Mouse (Mus musculus): ENCODE data around the gene Gm20388. TPM values are rescaled to one million over a fixed set of nuclear protein-coding genes. Genes with fewer than 3 reads are reported as not detected.
"Not testable (repeated sequence)": the region's sequence is repeated elsewhere in the genome, so short reads cannot be mapped to it uniquely, and the experiment has no call there.

Gm20388 gene
- polyA plus RNA-seq, 1 experiment from 2014 or later: 12.4 TPM

GRCm38 (mm10) chr8:123193771-123194170, 3283.1 kb downstream of the Gm20388 start:
- ATAC-seq: no peak
- Histone ChIP-seq H3K9ac (ENCODE audit: low read depth, low read length) (no peak overlapping the region), H3K4me1 (ENCODE audit: control insufficient read depth, insufficient read depth, low read depth, low read length) (no peaks in the 10 kb centered on the region; the same call in 1 of the 2 replicates), H3K9me3 (ENCODE audit: control insufficient read depth, low read length) (no peaks in the 10 kb centered on the region), H3K36me3 (ENCODE audit: control insufficient read depth, insufficient read depth, low read length) (no peaks in the 10 kb centered on the region), H3K27ac (ENCODE audit: low read depth, low read length) (no peak overlapping the region), H3K4me2 (ENCODE audit: low read length) (no peak overlapping the region), H3K27me3 (replicated peaks; ENCODE audit: control insufficient read depth, insufficient read depth, low read length) (no peaks in the 10 kb centered on the region), H3K4me3 (ENCODE audit: low read length) (no peak overlapping the region)
- 82% methylated on average over 9 of the region's 9 CpGs for WGBS

DNA sequence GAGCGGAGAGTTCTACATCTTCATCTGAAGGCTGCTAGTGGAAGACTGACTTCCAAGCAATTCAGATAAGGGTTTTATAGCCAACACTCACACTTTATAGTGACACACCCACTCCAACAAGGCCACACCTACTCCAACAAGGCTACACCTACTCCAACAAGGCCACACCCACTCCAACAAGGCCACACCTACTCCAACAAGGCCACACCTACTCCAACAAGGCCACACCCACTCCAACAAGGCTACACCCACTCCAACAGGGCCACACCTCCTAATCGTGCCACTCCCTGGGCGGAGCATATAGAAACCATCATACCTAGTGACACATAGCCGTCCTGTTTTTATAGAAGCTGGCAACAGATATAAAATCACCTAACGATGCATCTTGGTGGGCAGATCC, 3286.4 kb downstream of the Gm20388 start:
- H3K4me3 ChIP-seq (ENCODE audit: low read length); H3K27ac ChIP-seq (ENCODE audit: low read depth, low read length); H3K9me3 ChIP-seq (ENCODE audit: control insufficient read depth, low read length); H3K4me1 ChIP-seq (ENCODE audit: control insufficient read depth, insufficient read depth, low read depth, low read length); H3K27me3 ChIP-seq (replicated peaks; ENCODE audit: control insufficient read depth, insufficient read depth, low read length); H3K36me3 ChIP-seq (ENCODE audit: control insufficient read depth, insufficient read depth, low read length); ATAC-seq; H3K9ac ChIP-seq (ENCODE audit: low read depth, low read length); H3K4me2 ChIP-seq (ENCODE audit: low read length): not testable (repeated sequence)
- 76% methylated on average over 5 of the region's 5 CpGs for WGBS

GRCm38 (mm10) chr8:123199864-123200263, 3289.2 kb downstream of the Gm20388 start:
- no peak overlapping the region for H3K9ac ChIP-seq (ENCODE audit: low read depth, low read length)
- WGBS: 75% methylated on average over 14 of the region's 14 CpGs
- ATAC-seq: no peak
- H3K27me3 ChIP-seq (replicated peaks; ENCODE audit: control insufficient read depth, insufficient read depth, low read length): no peaks in the 10 kb centered on the region
- no peak overlapping the region for H3K4me3 ChIP-seq (ENCODE audit: low read length)
- H3K27ac ChIP-seq (ENCODE audit: low read depth, low read length): no peak overlapping the region
- no peaks in the 10 kb centered on the region for H3K9me3 ChIP-seq (ENCODE audit: control insufficient read depth, low read length)
- no peaks in the 10 kb centered on the region for H3K4me1 ChIP-seq (ENCODE audit: control insufficient read depth, insufficient read depth, low read depth, low read length)
- no peak overlapping the region for H3K4me2 ChIP-seq (ENCODE audit: low read length)
- no peaks in the 10 kb centered on the region; the same call in 1 of the 2 replicates for H3K36me3 ChIP-seq (ENCODE audit: control insufficient read depth, insufficient read depth, low read length)

DNA sequence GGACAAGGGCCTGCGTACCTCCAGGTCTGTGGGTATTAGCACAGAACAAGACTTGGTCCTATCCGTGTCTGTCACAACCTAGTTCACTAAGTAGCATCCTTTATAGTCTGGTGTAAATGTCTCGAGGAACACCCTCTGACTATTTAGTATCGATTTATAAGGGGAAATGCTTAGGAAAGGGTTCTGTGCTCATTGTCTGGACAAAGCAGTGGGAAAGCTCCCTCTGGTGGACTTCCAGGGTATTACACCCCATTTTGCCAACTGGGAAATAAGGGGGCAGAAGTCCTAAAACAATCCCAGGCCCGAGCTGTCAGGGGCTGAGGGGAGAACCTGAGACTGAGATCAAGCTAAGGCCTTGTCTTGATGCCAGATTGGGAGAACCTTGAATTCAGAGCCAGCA, 3291.6 kb downstream of the Gm20388 start:
- WGBS: 21% methylated on average over 5 of the region's 5 CpGs
- Histone ChIP-seq H3K4me2 (ENCODE audit: low read length) (no peak overlapping the region), H3K4me3 (ENCODE audit: low read length) (no peak overlapping the region), H3K36me3 (ENCODE audit: control insufficient read depth, insufficient read depth, low read length) (peaks cover 16% of the 10 kb centered on the region), H3K27me3 (replicated peaks; ENCODE audit: control insufficient read depth, insufficient read depth, low read length) (no peaks in the 10 kb centered on the region), H3K9ac (ENCODE audit: low read depth, low read length) (peak overlapping the region; percentile 44; the same call in 1 of the 2 replicates), H3K9me3 (ENCODE audit: control insufficient read depth, low read length) (no peaks in the 10 kb centered on the region), H3K27ac (ENCODE audit: low read depth, low read length) (no peak overlapping the region), H3K4me1 (ENCODE audit: control insufficient read depth, insufficient read depth, low read depth, low read length) (no peaks in the 10 kb centered on the region)
- ATAC-seq: peak; percentile 45; the same call in 1 of the 2 replicates

DNA sequence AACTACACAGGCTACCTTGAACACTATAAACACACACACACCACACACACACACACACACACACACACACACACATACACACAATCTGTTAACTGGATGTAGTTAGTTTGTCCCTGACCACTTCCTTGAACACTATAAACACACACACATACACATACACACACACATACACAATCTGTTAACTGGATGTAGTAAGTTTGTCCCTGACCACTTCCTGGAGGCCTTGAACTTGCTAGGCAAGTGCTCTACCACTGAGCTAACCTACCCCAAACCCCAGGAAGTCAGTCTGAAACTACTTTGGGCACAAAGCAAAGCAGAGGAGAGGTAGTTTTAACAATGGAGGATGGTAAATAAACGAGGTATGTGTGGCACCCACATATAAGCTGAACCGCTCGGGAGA, 3292.9 kb downstream of the Gm20388 start:
- H3K27me3 ChIP-seq (replicated peaks; ENCODE audit: control insufficient read depth, insufficient read depth, low read length): no peaks in the 10 kb centered on the region
- H3K4me1 ChIP-seq (ENCODE audit: control insufficient read depth, insufficient read depth, low read depth, low read length): no peaks in the 10 kb centered on the region
- H3K27ac ChIP-seq (ENCODE audit: low read depth, low read length): no peak overlapping the region
- 93% methylated on average over 3 of the region's 3 CpGs for WGBS
- H3K4me2 ChIP-seq (ENCODE audit: low read length): no peak overlapping the region
- ATAC-seq: no peak
- H3K9ac ChIP-seq (ENCODE audit: low read depth, low read length): no peak overlapping the region
- no peaks in the 10 kb centered on the region for H3K9me3 ChIP-seq (ENCODE audit: control insufficient read depth, low read length)
- no peak overlapping the region for H3K4me3 ChIP-seq (ENCODE audit: low read length)
- H3K36me3 ChIP-seq (ENCODE audit: control insufficient read depth, insufficient read depth, low read length): peaks cover 25% of the 10 kb centered on the region

DNA sequence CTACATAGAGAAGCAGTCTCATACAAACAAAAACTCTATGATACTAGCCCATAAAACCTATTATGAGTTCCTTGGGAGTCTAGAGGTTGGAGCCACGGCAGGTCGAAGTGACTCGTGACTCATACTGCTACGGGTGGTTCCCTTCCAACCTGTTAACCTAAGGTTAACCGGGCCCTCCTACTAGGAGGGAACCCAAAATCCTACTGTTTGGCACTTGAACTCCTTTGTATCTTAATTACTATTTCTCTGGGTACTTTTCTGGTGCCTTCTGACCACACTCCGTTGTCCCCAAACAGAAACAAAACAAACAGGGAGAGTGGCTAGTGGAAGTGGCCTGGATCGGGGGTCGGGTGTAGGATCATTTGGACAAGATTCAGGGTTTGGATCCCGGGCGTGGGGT, 3301.2 kb downstream of the Gm20388 start:
- Histone ChIP-seq H3K27me3 (replicated peaks; ENCODE audit: control insufficient read depth, insufficient read depth, low read length) (no peaks in the 10 kb centered on the region), H3K4me1 (ENCODE audit: control insufficient read depth, insufficient read depth, low read depth, low read length) (peaks cover 19% of the 10 kb centered on the region), H3K4me2 (ENCODE audit: low read length) (peak overlapping the region; percentile 90), H3K36me3 (ENCODE audit: control insufficient read depth, insufficient read depth, low read length) (peaks cover 22% of the 10 kb centered on the region), H3K9me3 (ENCODE audit: control insufficient read depth, low read length) (no peaks in the 10 kb centered on the region), H3K4me3 (ENCODE audit: low read length) (peak overlapping the region; percentile 95), H3K27ac (ENCODE audit: low read depth, low read length) (no peak overlapping the region), H3K9ac (ENCODE audit: low read depth, low read length) (peak overlapping the region; percentile 96)
- ATAC-seq: no peak
- WGBS: 48% methylated on average over 10 of the region's 10 CpGs

GRCm38 (mm10) chr8:123212321-123213117, 3301.9 kb downstream of the Gm20388 start, which contains the start of the genes Chmp1a and Spata33:
Chmp1a (minus strand) TSS chr8:123212763.
Spata33 (plus strand) TSS chr8:123212832.
- peaks cover 19% of the 10 kb centered on the region for H3K4me1 ChIP-seq (ENCODE audit: control insufficient read depth, insufficient read depth, low read depth, low read length)
- peak within 1 kb of the TSS; percentile 90 for H3K4me2 ChIP-seq (ENCODE audit: low read length)
- H3K27me3 ChIP-seq (replicated peaks; ENCODE audit: control insufficient read depth, insufficient read depth, low read length): no peaks in the 10 kb centered on the region
- peaks cover 16% of the 10 kb centered on the region for H3K36me3 ChIP-seq (ENCODE audit: control insufficient read depth, insufficient read depth, low read length)
- peak within 1 kb of the TSS; percentile 96 for H3K9ac ChIP-seq (ENCODE audit: low read depth, low read length)
- peak within 1 kb of the TSS; percentile 69 for H3K27ac ChIP-seq (ENCODE audit: low read depth, low read length)
- peak; percentile 96 for ATAC-seq
- no peaks in the 10 kb centered on the region for H3K9me3 ChIP-seq (ENCODE audit: control insufficient read depth, low read length)
- H3K4me3 ChIP-seq (ENCODE audit: low read length): peak within 1 kb of the TSS; percentile 95
- WGBS: 2% methylated on average over 72 of the region's 76 CpGs

DNA sequence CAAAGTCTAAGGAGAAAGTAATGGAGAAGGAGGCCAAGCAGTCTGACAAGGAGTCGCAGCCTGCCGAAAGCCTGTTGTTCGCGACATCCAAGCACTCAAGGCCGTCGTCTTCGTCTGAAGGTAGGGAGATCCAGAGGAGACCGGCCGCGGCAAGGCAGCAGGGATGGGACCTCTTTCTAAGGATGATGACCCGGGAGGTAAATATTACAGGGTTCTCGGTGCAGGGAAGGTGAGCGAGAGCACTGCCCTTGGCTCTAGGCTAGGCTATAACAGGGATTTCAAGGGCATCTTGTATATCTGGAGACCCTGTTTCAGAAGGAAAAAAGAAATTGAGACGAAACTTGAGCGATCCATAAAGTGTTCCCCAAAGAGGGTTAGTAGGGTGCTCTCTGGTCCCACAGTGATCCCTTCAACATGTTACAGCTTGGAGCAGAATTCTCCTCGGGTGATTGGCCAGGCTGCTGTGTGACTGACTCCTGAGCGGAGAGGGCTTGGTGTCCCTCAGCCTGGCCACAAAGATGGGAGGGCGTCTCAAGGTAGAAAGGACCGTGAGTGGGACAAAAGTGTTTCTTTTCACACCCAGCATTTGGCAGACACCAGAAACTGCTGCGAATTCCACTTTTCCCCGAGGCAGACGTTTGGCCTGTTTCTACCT, 3302.6 kb downstream of the Gm20388 start:
- peak overlapping the region; percentile 90 for H3K4me2 ChIP-seq (ENCODE audit: low read length)
- H3K4me1 ChIP-seq (ENCODE audit: control insufficient read depth, insufficient read depth, low read depth, low read length): peaks cover 19% of the 10 kb centered on the region
- H3K36me3 ChIP-seq (ENCODE audit: control insufficient read depth, insufficient read depth, low read length): peaks cover 9% of the 10 kb centered on the region; the same call in 1 of the 2 replicates
- peak overlapping the region; percentile 69 for H3K27ac ChIP-seq (ENCODE audit: low read depth, low read length)
- peak overlapping the region; percentile 95 for H3K4me3 ChIP-seq (ENCODE audit: low read length)
- WGBS: 19% methylated on average over 22 of the region's 22 CpGs
- no peak for ATAC-seq
- H3K27me3 ChIP-seq (replicated peaks; ENCODE audit: control insufficient read depth, insufficient read depth, low read length): no peaks in the 10 kb centered on the region
- no peaks in the 10 kb centered on the region for H3K9me3 ChIP-seq (ENCODE audit: control insufficient read depth, low read length)
- H3K9ac ChIP-seq (ENCODE audit: low read depth, low read length): peak overlapping the region; percentile 96

DNA sequence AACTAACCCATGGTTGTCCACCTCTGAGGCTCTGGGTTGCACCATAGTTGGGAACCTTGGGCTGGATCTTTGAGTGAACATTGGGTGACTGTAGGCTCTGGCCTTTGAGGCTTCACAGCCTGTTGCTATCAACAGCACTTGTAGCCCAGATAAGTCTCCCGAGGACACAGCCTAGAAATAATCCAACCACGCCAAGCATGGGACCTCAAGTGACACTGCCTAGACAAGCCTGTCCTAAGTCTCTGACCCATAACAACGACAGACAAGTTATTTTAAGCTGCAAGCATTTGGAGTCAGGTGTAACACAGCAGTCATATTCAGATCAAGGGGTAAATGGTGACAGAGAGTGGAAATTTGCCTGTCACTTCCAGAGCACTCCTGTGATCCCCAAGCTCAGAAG, 3304.8 kb downstream of the Gm20388 start:
- H3K4me3 ChIP-seq (ENCODE audit: low read length): no peak overlapping the region
- H3K27ac ChIP-seq (ENCODE audit: low read depth, low read length): no peak overlapping the region
- WGBS: 83% methylated on average over 3 of the region's 3 CpGs
- no peaks in the 10 kb centered on the region for H3K9me3 ChIP-seq (ENCODE audit: control insufficient read depth, low read length)
- no peaks in the 10 kb centered on the region for H3K36me3 ChIP-seq (ENCODE audit: control insufficient read depth, insufficient read depth, low read length)
- no peak overlapping the region for H3K4me2 ChIP-seq (ENCODE audit: low read length)
- no peak for ATAC-seq
- H3K4me1 ChIP-seq (ENCODE audit: control insufficient read depth, insufficient read depth, low read depth, low read length): peaks cover 19% of the 10 kb centered on the region
- H3K9ac ChIP-seq (ENCODE audit: low read depth, low read length): no peak overlapping the region
- no peaks in the 10 kb centered on the region for H3K27me3 ChIP-seq (replicated peaks; ENCODE audit: control insufficient read depth, insufficient read depth, low read length)
